Mouse (Mus musculus): Measurements from ENCODE around the gene Chrne. TPM values are rescaled to one million over a fixed set of nuclear protein-coding genes. Genes with fewer than 3 reads are reported as not detected.

Chrne gene
- not detected in 2 replicates for total RNA-seq (2015; ENCODE audit: low replicate concordance)
- total RNA-seq (2017; ENCODE audit: low replicate concordance): not detected in 2 replicates

- no peak for ATAC-seq (replicated peaks; ENCODE audit: low FRiP score, poor library complexity, severe bottlenecking)
Measured at GRCm38 (mm10) chr11:70619101-70619500, at the start of gene Chrne. Chrne (minus strand) TSS chr11:70619216.

- peak; percentile 56 for ATAC-seq (replicated peaks; ENCODE audit: low FRiP score, poor library complexity, severe bottlenecking)
Measured at GRCm38 (mm10) chr11:70668335-70668770, 49.3 kb upstream of the Chrne start.

GRCm38 (mm10) chr11:70667271-70668150 lies 48.5 kb upstream of the Chrne start:
- no peak for ATAC-seq (replicated peaks; ENCODE audit: low FRiP score, poor library complexity, severe bottlenecking)

GRCm38 (mm10) chr11:70666687-70667086 lies 47.7 kb upstream of the Chrne start:
- no peak for ATAC-seq (replicated peaks; ENCODE audit: low FRiP score, poor library complexity, severe bottlenecking)

GRCm38 (mm10) chr11:70664741-70665140 lies 45.7 kb upstream of the Chrne start:
- no peak for ATAC-seq (replicated peaks; ENCODE audit: low FRiP score, poor library complexity, severe bottlenecking)

GRCm38 (mm10) chr11:70663957-70664356 lies 44.9 kb upstream of the Chrne start:
- no peak for ATAC-seq (replicated peaks; ENCODE audit: low FRiP score, poor library complexity, severe bottlenecking)

GRCm38 (mm10) chr11:70663101-70663500 lies 44.1 kb upstream of the Chrne start:
- no peak for ATAC-seq (replicated peaks; ENCODE audit: low FRiP score, poor library complexity, severe bottlenecking)

- no peak for ATAC-seq (replicated peaks; ENCODE audit: low FRiP score, poor library complexity, severe bottlenecking)
Measured at GRCm38 (mm10) chr11:70660571-70660970, 41.6 kb upstream of the Chrne start.

- no peak for ATAC-seq (replicated peaks; ENCODE audit: low FRiP score, poor library complexity, severe bottlenecking)
Measured at GRCm38 (mm10) chr11:70658942-70659341, 39.9 kb upstream of the Chrne start.

GRCm38 (mm10) chr11:70658521-70658920 lies 39.5 kb upstream of the Chrne start:
- ATAC-seq (replicated peaks; ENCODE audit: low FRiP score, poor library complexity, severe bottlenecking): no peak

GRCm38 (mm10) chr11:70657991-70658390 lies 39.0 kb upstream of the Chrne start:
- no peak for ATAC-seq (replicated peaks; ENCODE audit: low FRiP score, poor library complexity, severe bottlenecking)

GRCm38 (mm10) chr11:70657573-70657972 lies 38.6 kb upstream of the Chrne start:
- no peak for ATAC-seq (replicated peaks; ENCODE audit: low FRiP score, poor library complexity, severe bottlenecking)

GRCm38 (mm10) chr11:70656964-70657363 lies 37.9 kb upstream of the Chrne start, which contains the start of gene Eno3:
Eno3 (plus strand) TSS chr11:70657202.
- ATAC-seq (replicated peaks; ENCODE audit: low FRiP score, poor library complexity, severe bottlenecking): no peak

GRCm38 (mm10) chr11:70656456-70656927 lies 37.5 kb upstream of the Chrne start:
- ATAC-seq (replicated peaks; ENCODE audit: low FRiP score, poor library complexity, severe bottlenecking): no peak

- ATAC-seq (replicated peaks; ENCODE audit: low FRiP score, poor library complexity, severe bottlenecking): no peak
Measured at GRCm38 (mm10) chr11:70655571-70656455, 36.8 kb upstream of the Chrne start.

GRCm38 (mm10) chr11:70654923-70655570 lies 36.0 kb upstream of the Chrne start:
- ATAC-seq (replicated peaks; ENCODE audit: low FRiP score, poor library complexity, severe bottlenecking): peak; percentile 9; the same call in 1 of the 2 replicates

GRCm38 (mm10) chr11:70654198-70654922 lies 35.3 kb upstream of the Chrne start, which contains the start of gene Pfn1:
Pfn1 (minus strand) TSS chr11:70654644.
- peak; percentile 48 for ATAC-seq (replicated peaks; ENCODE audit: low FRiP score, poor library complexity, severe bottlenecking)

- ATAC-seq (replicated peaks; ENCODE audit: low FRiP score, poor library complexity, severe bottlenecking): peak; percentile 47
Measured at GRCm38 (mm10) chr11:70653345-70654197, 34.6 kb upstream of the Chrne start.
